Mouse (Mus musculus) spleen, adult 10 weeks (tissue): ENCODE results near the gene B4galt5. TPM values are rescaled to one million over a fixed set of nuclear protein-coding genes. Genes with fewer than 3 reads are reported as not detected.

Experiments used
- polyA plus RNA-seq: library from polyadenylated mRNA; stranded (reverse); fragments of 350-450 nt; fragmentation: Illumina TruSeq; extraction: RNeasy Lipid Tissue Mini Kit (QIAGEN cat#74804); gene quantifications from one replicate; pipeline ENCODE4 v1.2.3, GENCODE M21; 2015; ENCODE audit warnings: low replicate concordance; ENCODE audit not compliant: insufficient read depth

The B4galt5 gene
- polyA plus RNA-seq, result 24.2 TPM

GRCm38 (mm10) chr2:167348376-167349282, at the start of gene B4galt5:
Gene B4galt5, minus strand, starts transcription at chr2:167349183.

Other genes with a start within 250 kb of the B4galt5 start
- gene Kcnb1, start 159.0 kb downstream of the B4galt5 start, polyA plus RNA-seq, result 3.4 TPM
- gene Ptgis, start 108.6 kb downstream of the B4galt5 start, polyA plus RNA-seq, result 3.2 TPM
- 50.8 TPM for gene Slc9a8, start 72.5 kb upstream of the B4galt5 start, polyA plus RNA-seq
- 124 TPM for gene Rnf114, start 143.5 kb upstream of the B4galt5 start, polyA plus RNA-seq
- 11.6 TPM for gene Spata2, start 143.7 kb upstream of the B4galt5 start, polyA plus RNA-seq
- gene Snai1, start 189.0 kb upstream of the B4galt5 start, polyA plus RNA-seq, result 0.90 TPM